Mouse (Mus musculus) limb, embryonic 14.5 days (tissue): Measurements from ENCODE around the gene Osbpl2. TPM values are rescaled to one million over a fixed set of nuclear protein-coding genes. Genes with fewer than 3 reads are reported as not detected.

Experiments
- ATAC-seq: fragments of 200-750 bp; cut with Nextera tagmentation; 2 replicates; pipeline ENCODE4 v1.8.0; 2017; ENCODE audit warnings: low read depth, moderate number of reproducible peaks, moderate TSS enrichment; ENCODE audit not compliant: low FRiP score
- DNase-seq: peaks from one replicate; pipeline ENCODE4 v3.0.0-alpha.2; 2015; ENCODE audit warnings: low spot score
- H3K27ac ChIP-seq: fragments of 300-500 bp; sonication (generic); replicated peaks from 2 replicates; pipeline ENCODE4 v1.5.1; 2014; ENCODE audit warnings: low read depth, mild to moderate bottlenecking, low read length, moderate library complexity, mixed read lengths
- H3K27me3 ChIP-seq: fragments of 300-500 bp; sonication (generic); 2 replicates; pipeline ENCODE4 v1.6.1; 2014; ENCODE audit warnings: low read length, mixed read lengths; ENCODE audit not compliant: control insufficient read depth, insufficient read depth
- H3K36me3 ChIP-seq: fragments of 300-500 bp; sonication (generic); 2 replicates; pipeline ENCODE4 v1.6.1; 2014; ENCODE audit warnings: mild to moderate bottlenecking, low read length, moderate library complexity, mixed read lengths; ENCODE audit not compliant: control insufficient read depth, insufficient read depth
- H3K4me1 ChIP-seq: fragments of 300-500 bp; sonication (generic); 2 replicates; pipeline ENCODE4 v1.6.1; 2014; ENCODE audit warnings: antibody characterized with exemption, low read length, mixed read lengths; ENCODE audit not compliant: control insufficient read depth, insufficient read depth
- H3K4me2 ChIP-seq: fragments of 300-500 bp; sonication (generic); replicated peaks from 2 replicates; pipeline ENCODE4 v1.6.1; 2014; ENCODE audit warnings: low read depth, mild to moderate bottlenecking, low read length, moderate library complexity; ENCODE audit not compliant: severe bottlenecking
- H3K4me3 ChIP-seq: fragments of 300-500 bp; sonication (generic); replicated peaks from 2 replicates; pipeline ENCODE4 v1.5.1; 2014; ENCODE audit warnings: low read length
- H3K9ac ChIP-seq: fragments of 300-500 bp; sonication (generic); 2 replicates; pipeline ENCODE4 v1.6.1; 2014; ENCODE audit warnings: mild to moderate bottlenecking, low read depth, low read length, moderate library complexity; ENCODE audit not compliant: severe bottlenecking
- H3K9me3 ChIP-seq: fragments of 300-500 bp; sonication (generic); 2 replicates; pipeline ENCODE4 v1.6.1; 2016; ENCODE audit warnings: low read length; ENCODE audit not compliant: control insufficient read depth
- POLR2A ChIP-seq: fragments of 200-500 bp; IDR thresholded peaks from 2 replicates; pipeline ENCODE4 v1.8.0; 2012; ENCODE audit warnings: inconsistent platforms, mild to moderate bottlenecking, moderate library complexity, borderline replicate concordance; ENCODE audit not compliant: insufficient read depth, insufficient read length; ENCODE audit errors: extremely low read depth
- WGBS: fragments of 180-500 bp; shearing (Covaris S2); extraction: QIAGEN DNeasy Blood & Tissue Kit; methylation state at CpG from one replicate; pipeline ENCODE4 v1.1.7; 2014; 5-methylcytosine and 5-hydroxymethylcytosine counted together
- polyA plus RNA-seq, 2 experiments: library from polyadenylated mRNA; depleted of rRNA in 1 of 2; stranded (reverse) in 1 of 2; unstranded in 1 of 2; fragments of >200 nt; fragmentation: Nextera tagmentation in 1 of 2; extraction: Ambion mirVana in 1 of 2; gene quantifications; 2 replicates each; pipeline versions ENCODE4 v1.2.1 to v1.2.3; 2012 to 2014

Osbpl2 gene
- polyA plus RNA-seq (2012; rRNA removed), result 23.2 and 28.6 TPM in 2 replicates
- polyA plus RNA-seq (2014; fragmentation: Nextera tagmentation; extraction: Ambion mirVana), result 42.2 and 42.7 TPM in 2 replicates

GRCm38 (mm10) chr2:180118661-180119438, at the start of gene Osbpl2:
Gene Osbpl2, plus strand, starts transcription at chr2:180119306.
- no peaks in the 10 kb centered on the region for H3K36me3 ChIP-seq
- WGBS, result under 1% methylated on average over 45 of the region's 55 CpGs
- peak within 1 kb of the TSS; percentile 88 for H3K4me3 ChIP-seq
- H3K4me1 ChIP-seq, result peaks cover 11% of the 10 kb centered on the region
- H3K9ac ChIP-seq, result peak within 1 kb of the TSS; percentile 82
- no peak within 1 kb of the TSS; the same call in 1 of the 2 replicates for H3K27ac ChIP-seq
- H3K4me2 ChIP-seq, result peak within 1 kb of the TSS; percentile 84
- H3K9me3 ChIP-seq, result no peaks in the 10 kb centered on the region
- ATAC-seq (peak; percentile 98), DNase-seq (peak; percentile 97)
- TF ChIP-seq POLR2A, result no peak
- no peaks in the 10 kb centered on the region for H3K27me3 ChIP-seq

DNA sequence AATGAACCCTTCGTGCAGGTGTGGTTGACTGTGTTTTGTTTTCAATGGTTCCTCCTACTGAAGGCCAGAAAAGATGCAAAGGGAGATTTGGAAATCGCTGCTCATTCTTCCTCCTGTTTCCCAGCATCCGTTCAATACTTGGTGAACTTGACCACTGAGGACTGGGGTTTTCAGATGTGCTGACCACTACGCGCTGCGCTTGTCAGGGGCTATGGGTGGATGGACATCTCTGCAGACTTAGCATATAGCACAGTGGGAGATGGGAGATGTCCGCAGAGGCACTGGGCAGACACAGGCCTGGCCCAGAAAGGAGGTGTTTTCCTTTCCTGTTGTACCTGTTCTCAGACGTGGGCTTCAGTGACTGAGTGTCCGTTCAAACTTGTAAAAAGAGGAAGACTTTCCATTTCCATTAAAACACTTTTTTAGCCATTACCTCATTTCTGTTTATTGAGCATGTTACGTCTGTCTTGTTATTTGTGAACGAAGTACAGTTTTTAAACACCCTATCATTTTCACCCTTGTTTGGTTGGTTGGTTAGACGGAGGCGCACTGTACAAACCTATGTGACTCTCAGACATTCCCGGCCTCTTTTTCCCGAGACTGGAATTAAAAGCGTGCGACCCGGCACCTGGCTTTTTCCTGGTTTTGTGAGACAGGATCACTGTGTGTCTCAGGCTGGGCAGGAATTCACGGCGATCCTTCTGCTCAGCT, 49.2 kb upstream of the Osbpl2 start:
- Histone ChIP-seq H3K4me1 (peaks cover 9% of the 10 kb centered on the region), H3K27me3 (no peaks in the 10 kb centered on the region), H3K4me3 (peak overlapping the region; percentile 78), H3K27ac (peak overlapping the region; percentile 46; the same call in 1 of the 2 replicates), H3K9me3 (no peaks in the 10 kb centered on the region), H3K9ac (peak overlapping the region; percentile 74), H3K36me3 (peaks cover 14% of the 10 kb centered on the region), H3K4me2 (peak overlapping the region; percentile 86)
- DNase-seq, result no peak
- peak; percentile 69 for ATAC-seq
- 33% methylated on average over 20 of the region's 20 CpGs for WGBS
- no peak for TF ChIP-seq POLR2A

- H3K4me2 ChIP-seq, result peak within 1 kb of the TSS; percentile 86
- peak; percentile 89 for DNase-seq
- peaks cover 14% of the 10 kb centered on the region for H3K36me3 ChIP-seq
- peak; percentile 97 for ATAC-seq
- H3K9ac ChIP-seq, result peak within 1 kb of the TSS; percentile 74
- H3K4me1 ChIP-seq, result peaks cover 9% of the 10 kb centered on the region
- H3K27me3 ChIP-seq, result no peaks in the 10 kb centered on the region
- TF ChIP-seq POLR2A, result peak; percentile 87; the same call in 1 of the 2 replicates
- H3K27ac ChIP-seq, result peak within 1 kb of the TSS; percentile 55; the same call in 1 of the 2 replicates
- peak within 1 kb of the TSS; percentile 78 for H3K4me3 ChIP-seq
- H3K9me3 ChIP-seq, result no peaks in the 10 kb centered on the region
- 5% methylated on average over 56 of the region's 58 CpGs for WGBS
Measured at GRCm38 (mm10) chr2:180070481-180071453, 48.3 kb upstream of the Osbpl2 start, which contains the start of gene Mtg2. Gene Mtg2, plus strand, starts transcription at chr2:180070588.

GRCm38 (mm10) chr2:180071671-180072070, 47.4 kb upstream of the Osbpl2 start:
- H3K4me3 ChIP-seq, result 0 out of 2 replicates have a peak overlapping the region, but pooled peaks have one; percentile 78
- TF ChIP-seq POLR2A, result no peak
- ATAC-seq (no peak), DNase-seq (no peak)
- H3K27me3 ChIP-seq, result no peaks in the 10 kb centered on the region
- no peak overlapping the region; the same call in 1 of the 2 replicates for H3K9ac ChIP-seq
- no peak overlapping the region for H3K27ac ChIP-seq
- H3K4me2 ChIP-seq, result no peak overlapping the region
- H3K9me3 ChIP-seq, result no peaks in the 10 kb centered on the region
- H3K4me1 ChIP-seq, result peaks cover 9% of the 10 kb centered on the region
- peaks cover 14% of the 10 kb centered on the region for H3K36me3 ChIP-seq
- WGBS, result 76% methylated on average over 2 of the region's 2 CpGs
